Mouse (Mus musculus): ENCODE measurements around the gene Myh6.

DNA sequence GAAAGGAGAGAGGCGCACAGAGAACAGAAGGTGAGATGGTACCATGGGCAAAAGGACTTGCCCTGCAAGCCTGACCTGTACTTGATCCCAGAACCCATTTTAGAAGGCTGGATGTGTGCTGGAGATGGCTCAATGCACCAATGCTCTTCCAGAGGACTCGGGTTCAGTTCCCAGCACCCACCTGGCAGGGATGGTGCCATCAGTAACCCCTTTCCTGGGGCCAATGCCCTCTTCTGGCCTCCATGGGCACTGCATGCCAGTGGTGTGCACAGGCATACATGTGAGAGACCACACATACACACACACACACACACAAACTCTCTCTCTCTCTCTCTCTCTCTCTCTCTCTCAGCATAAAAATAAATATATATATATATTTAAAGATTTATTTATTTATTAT is 34.7 kb upstream of the Myh6 start:
- TF ChIP-seq TAL1 (IDR thresholded peaks at IDR 0.05; ENCODE audit: low read length) (no peak), GATA1 (IDR thresholded peaks at IDR 0.05; ENCODE audit: low read length) (no peak)
